Mouse (Mus musculus) ES-Bruce4 (cell line): Measurements from ENCODE around the gene Cenpa.

Experiments used
- CTCF ChIP-seq: IDR thresholded peaks from one replicate; pipeline ENCODE4 v1.8.1; 2011; ENCODE audit warnings: low read depth, low read length
- EP300 ChIP-seq: IDR thresholded peaks from 2 replicates; pipeline ENCODE4 v1.6.1; 2011; ENCODE audit warnings: low read depth, low read length; ENCODE audit not compliant: insufficient read depth
- POLR2A ChIP-seq: IDR thresholded peaks from one replicate; pipeline ENCODE4 v1.8.1; 2011; ENCODE audit warnings: low read length; ENCODE audit not compliant: insufficient read depth

DNA sequence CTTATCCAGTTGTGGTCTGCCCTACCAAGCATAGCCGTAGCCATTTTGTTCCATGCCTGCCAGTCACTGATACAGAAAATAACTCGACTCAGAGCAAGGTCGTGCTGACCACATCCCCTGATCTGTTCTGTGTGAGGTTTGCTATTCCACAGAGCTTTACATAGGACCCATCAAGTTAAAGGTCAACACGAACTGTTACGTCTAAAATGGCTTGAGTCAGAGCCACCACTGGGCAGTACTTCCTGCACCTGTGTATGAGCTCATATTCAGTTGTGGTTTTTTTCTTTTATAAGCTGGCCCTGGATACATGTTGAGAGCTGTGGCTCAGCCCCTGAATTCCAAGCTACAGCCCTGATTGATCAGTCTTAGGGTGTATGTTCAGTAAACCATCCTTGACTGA, 13.0 kb downstream of the Cenpa start:
- TF ChIP-seq CTCF (no peak), EP300 (no peak), POLR2A (no peak)
